In genomic region chr6:23762204-23762603, GRCm38 (mm10) we compare ENCODE assay signal across 16 mouse cellular contexts.
DNase-seq lines count a peak whose midpoint lies in the region; ATAC-seq and TF ChIP-seq lines count a peak whose summit lies in the region.
"Had no signal": no experiment of that assay in that cellular context is flagged by ENCODE, and none has a peak within 500 bp of the region (broad histone marks: within the 10 kb centered on the region; RNA-seq: fewer than 3 reads in every experiment).

No protein-coding gene starts in this region.

- intact Hi-C loops in left cerebral cortex, adult 2 months (cut with DNase I), result no loop called here

- TF ChIP-seq CTCF in hindbrain, postnatal 0 days (IDR thresholded peaks at IDR 0.05; ENCODE audit: low read depth), result peak; percentile 32; the same call in 1 of the 2 replicates
- peak; percentile 35 for TF ChIP-seq CTCF in left cerebral cortex, adult 2 months (IDR thresholded peaks at IDR 0.05)
- peak; percentile 27 for TF ChIP-seq CTCF in ES-Bruce4 (IDR thresholded peaks at IDR 0.05; ENCODE audit: low read depth, low read length)

- H3K9me3 ChIP-seq in embryonic facial prominence, embryonic 14.5 days (ENCODE audit: control insufficient read depth, low read length), result no peaks in the 10 kb centered on the region
- H3K9me3 ChIP-seq in embryonic facial prominence, embryonic 10.5 days, result no peaks in the 10 kb centered on the region
- H3K9me3 ChIP-seq in hindbrain, postnatal 0 days (ENCODE audit: low read length), result no peaks in the 10 kb centered on the region
- H3K9me3 ChIP-seq in hindbrain, embryonic 14.5 days (ENCODE audit: control insufficient read depth, low read length), result no peaks in the 10 kb centered on the region
- H3K9me3 ChIP-seq in ES-Bruce4 (replicated peaks; ENCODE audit: control insufficient read depth, insufficient read depth, low read length, poor library complexity, severe bottlenecking), result no peaks in the 10 kb centered on the region
- H3K9me3 ChIP-seq: embryonic facial prominence, embryonic 15.5 days; hindbrain, embryonic 12.5 days; limb, embryonic 13.5 days; lung, embryonic 15.5 days; neural tube, embryonic 12.5 days had no signal

- H3K36me3 ChIP-seq in embryonic facial prominence, embryonic 14.5 days (ENCODE audit: control insufficient read depth, insufficient read depth, low read length), result no peaks in the 10 kb centered on the region
- H3K36me3 ChIP-seq in embryonic facial prominence, embryonic 10.5 days (replicated peaks), result no peaks in the 10 kb centered on the region
- H3K36me3 ChIP-seq in hindbrain, postnatal 0 days (ENCODE audit: insufficient read depth, low read length), result no peaks in the 10 kb centered on the region
- H3K36me3 ChIP-seq in hindbrain, embryonic 14.5 days (replicated peaks; ENCODE audit: control insufficient read depth, insufficient read depth), result no peaks in the 10 kb centered on the region
- H3K36me3 ChIP-seq in ES-Bruce4 (ENCODE audit: control insufficient read depth, insufficient read depth, low read length, poor library complexity, severe bottlenecking), result no peaks in the 10 kb centered on the region
- H3K36me3 ChIP-seq: embryonic facial prominence, embryonic 15.5 days; hindbrain, embryonic 12.5 days; limb, embryonic 13.5 days; lung, embryonic 15.5 days; neural tube, embryonic 12.5 days had no signal

- no peak overlapping the region for H3K4me3 ChIP-seq in embryonic facial prominence, embryonic 14.5 days (ENCODE audit: low read depth, low read length)
- no peak overlapping the region for H3K4me3 ChIP-seq in embryonic facial prominence, embryonic 10.5 days
- no peak overlapping the region for H3K4me3 ChIP-seq in hindbrain, postnatal 0 days (ENCODE audit: low read length)
- H3K4me3 ChIP-seq in hindbrain, embryonic 14.5 days (replicated peaks; ENCODE audit: low read length), result no peak overlapping the region
- no peak overlapping the region for H3K4me3 ChIP-seq in left cerebral cortex, adult 2 months
- H3K4me3 ChIP-seq in ES-Bruce4 (ENCODE audit: low read depth, low read length), result no peak overlapping the region
- H3K4me3 ChIP-seq: embryonic facial prominence, embryonic 15.5 days; hindbrain, embryonic 12.5 days; limb, embryonic 13.5 days; lung, embryonic 15.5 days; neural tube, embryonic 12.5 days had no signal

- H3K4me2 ChIP-seq in embryonic facial prominence, embryonic 14.5 days (ENCODE audit: low read depth, low read length), result no peak overlapping the region
- no peak overlapping the region for H3K4me2 ChIP-seq in hindbrain, postnatal 0 days (ENCODE audit: low read depth, low read length)
- H3K4me2 ChIP-seq in hindbrain, embryonic 14.5 days (replicated peaks), result no peak overlapping the region
- H3K4me2 ChIP-seq: embryonic facial prominence, embryonic 15.5 days; hindbrain, embryonic 12.5 days; limb, embryonic 13.5 days; lung, embryonic 15.5 days; neural tube, embryonic 12.5 days had no signal

- 59% methylated on average over 3 of the region's 3 CpGs for WGBS in embryonic facial prominence, embryonic 14.5 days
- WGBS in embryonic facial prominence, embryonic 10.5 days, result 67% methylated on average over 3 of the region's 3 CpGs
- WGBS in hindbrain, postnatal 0 days, result 63% methylated on average over 3 of the region's 3 CpGs
- WGBS in hindbrain, embryonic 14.5 days, result 61% methylated on average over 3 of the region's 3 CpGs

- no peak overlapping the region for H3K27ac ChIP-seq in embryonic facial prominence, embryonic 14.5 days (replicated peaks; ENCODE audit: low read depth, low read length)
- no peak overlapping the region for H3K27ac ChIP-seq in embryonic facial prominence, embryonic 10.5 days (replicated peaks)
- H3K27ac ChIP-seq in hindbrain, postnatal 0 days, result no peak overlapping the region
- no peak overlapping the region for H3K27ac ChIP-seq in hindbrain, embryonic 14.5 days
- H3K27ac ChIP-seq in left cerebral cortex, adult 2 months, result no peak overlapping the region
- H3K27ac ChIP-seq in ES-Bruce4 (ENCODE audit: insufficient read depth, low read length), result no peak overlapping the region
- H3K27ac ChIP-seq: embryonic facial prominence, embryonic 15.5 days; hindbrain, embryonic 12.5 days; limb, embryonic 13.5 days; lung, embryonic 15.5 days; neural tube, embryonic 12.5 days had no signal

- DNase-seq in embryonic facial prominence, embryonic 14.5 days (ENCODE audit: low spot score), result peak; percentile 8
- no peak for DNase-seq in embryonic facial prominence, embryonic 10.5 days (ENCODE audit: low spot score)
- DNase-seq in hindbrain, postnatal 0 days (ENCODE audit: low spot score), result peak; percentile 24
- DNase-seq in hindbrain, embryonic 14.5 days (ENCODE audit: low spot score), result no peak
- no peak for DNase-seq in left cerebral cortex, adult 2 months (ENCODE audit: extremely low spot score in 1 of 2, low spot score in 2 of 2)
- DNase-seq in left cerebral cortex, adult 9 months (ENCODE audit: low spot score in 2 of 2), result no peak
- DNase-seq in spleen, postnatal 14 days (ENCODE audit: low spot score in 2 of 2), result no peak
- DNase-seq: adrenal gland, postnatal 10 days; gastrocnemius, postnatal 14 days; kidney, adult 9 months had no signal

- no peaks in the 10 kb centered on the region for H3K27me3 ChIP-seq in embryonic facial prominence, embryonic 14.5 days (replicated peaks; ENCODE audit: control insufficient read depth, insufficient read depth, low read length)
- H3K27me3 ChIP-seq in embryonic facial prominence, embryonic 10.5 days (replicated peaks; ENCODE audit: low read depth, poor library complexity, severe bottlenecking), result no peaks in the 10 kb centered on the region
- no peaks in the 10 kb centered on the region for H3K27me3 ChIP-seq in hindbrain, postnatal 0 days (ENCODE audit: insufficient read depth, low read length)
- H3K27me3 ChIP-seq in hindbrain, embryonic 14.5 days (ENCODE audit: control insufficient read depth, insufficient read depth, low read length), result no peaks in the 10 kb centered on the region
- H3K27me3 ChIP-seq in ES-Bruce4 (ENCODE audit: control insufficient read depth, insufficient read depth, low read length, poor library complexity, severe bottlenecking), result no peaks in the 10 kb centered on the region
- H3K27me3 ChIP-seq: embryonic facial prominence, embryonic 15.5 days; hindbrain, embryonic 12.5 days; limb, embryonic 13.5 days; lung, embryonic 15.5 days; neural tube, embryonic 12.5 days had no signal

- no peak for ATAC-seq in embryonic facial prominence, embryonic 14.5 days (ENCODE audit: low read depth)
- no peak for ATAC-seq in hindbrain, postnatal 0 days
- no peak for ATAC-seq in hindbrain, embryonic 14.5 days (ENCODE audit: low FRiP score)

- H3K9ac ChIP-seq in embryonic facial prominence, embryonic 14.5 days (ENCODE audit: low read depth, low read length), result no peak overlapping the region
- H3K9ac ChIP-seq in hindbrain, postnatal 0 days (replicated peaks; ENCODE audit: low read length), result no peak overlapping the region
- H3K9ac ChIP-seq in hindbrain, embryonic 14.5 days, result no peak overlapping the region
- no peak overlapping the region for H3K9ac ChIP-seq in ES-Bruce4 (ENCODE audit: low read depth, poor library complexity, severe bottlenecking)
- H3K9ac ChIP-seq: embryonic facial prominence, embryonic 15.5 days; hindbrain, embryonic 12.5 days; limb, embryonic 13.5 days; lung, embryonic 15.5 days; neural tube, embryonic 12.5 days had no signal

- no peaks in the 10 kb centered on the region for H3K4me1 ChIP-seq in embryonic facial prominence, embryonic 14.5 days (ENCODE audit: control insufficient read depth, insufficient read depth, low read length)
- no peaks in the 10 kb centered on the region for H3K4me1 ChIP-seq in embryonic facial prominence, embryonic 10.5 days
- no peaks in the 10 kb centered on the region for H3K4me1 ChIP-seq in hindbrain, postnatal 0 days (ENCODE audit: insufficient read depth, low read length)
- no peaks in the 10 kb centered on the region for H3K4me1 ChIP-seq in hindbrain, embryonic 14.5 days (replicated peaks; ENCODE audit: control insufficient read depth, insufficient read depth, low read length)
- no peaks in the 10 kb centered on the region for H3K4me1 ChIP-seq in ES-Bruce4 (ENCODE audit: control insufficient read depth, insufficient read depth, low read length)
- H3K4me1 ChIP-seq: embryonic facial prominence, embryonic 15.5 days; hindbrain, embryonic 12.5 days; limb, embryonic 13.5 days; lung, embryonic 15.5 days; neural tube, embryonic 12.5 days had no signal

- TF ChIP-seq EP300 in ES-Bruce4 (IDR thresholded peaks at IDR 0.05; ENCODE audit: insufficient read depth, low read depth, low read length), result no peak

- TF ChIP-seq POLR2A in ES-Bruce4 (IDR thresholded peaks at IDR 0.05; ENCODE audit: insufficient read depth, low read length), result no peak

Comparison
In these comparisons a context has a peak if more than half of its experiments do, and no peak if none do; other contexts are left out.
1. DNase-seq: peak in embryonic facial prominence, embryonic 14.5 days (single experiment) and hindbrain, postnatal 0 days (single experiment); none in embryonic facial prominence, embryonic 10.5 days (single experiment), hindbrain, embryonic 14.5 days (single experiment), left cerebral cortex, adult 2 months (0 of 2), left cerebral cortex, adult 9 months (0 of 2) and spleen, postnatal 14 days (0 of 2).
2. Peak in every context shown above with its lines, with median percentiles within 50 percentile points of each other: CTCF ChIP-seq.